Mouse (Mus musculus) megakaryocyte progenitor cell, adult 5-6 weeks (primary cell): Measurements from ENCODE around the gene Acp2. TPM values are rescaled to one million over a fixed set of nuclear protein-coding genes. Genes with fewer than 3 reads are reported as not detected.
"Not testable (repeated sequence)": the region's sequence is repeated elsewhere in the genome, so short reads cannot be mapped to it uniquely, and the experiment has no call there.

ENCODE experiments used
- ATAC-seq: replicated peaks from 2 replicates; pipeline ENCODE4 v1.8.0; 2016; ENCODE audit warnings: mild to moderate bottlenecking, moderate TSS enrichment, inconsistent platforms; ENCODE audit not compliant: poor library complexity
- total RNA-seq, 2 experiments: library from RNA; stranded (forward) in 1 of 2; stranded (reverse) in 1 of 2; fragments of 157-497, 149-512 nt in 1 of 2; fragments of 200-1000 nt in 1 of 2; gene quantifications; 2 replicates each; pipeline versions ENCODE4 v1.2.3 to v1.2.4; 2015 to 2017

Acp2 gene
- total RNA-seq, 2 experiments from 2014 or later, result 15.2 to 15.9 TPM

DNA sequence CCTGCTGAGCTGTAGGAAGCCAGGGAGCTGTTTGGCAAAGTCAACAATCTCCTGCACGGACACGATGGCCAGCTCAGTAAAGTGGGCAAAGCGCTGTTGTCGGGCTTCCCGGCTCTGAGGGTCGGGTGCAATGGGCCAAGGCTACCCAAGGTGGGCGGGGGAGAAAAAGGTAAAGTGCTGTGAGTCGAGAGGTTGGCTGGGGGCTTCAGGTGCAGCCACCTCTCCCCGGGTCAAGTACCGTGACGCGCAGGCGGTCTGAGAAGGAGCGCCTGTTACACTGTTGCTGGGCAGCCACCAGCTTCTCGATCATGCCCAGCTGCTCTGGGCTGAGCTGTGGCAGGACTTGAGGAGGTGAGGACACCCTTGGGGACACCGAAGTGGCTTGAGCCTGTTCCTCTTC lies 12.2 kb upstream of the Acp2 start:
- no peak for ATAC-seq

GRCm38 (mm10) chr2:91194624-91195332 lies 7.9 kb upstream of the Acp2 start:
- ATAC-seq, result peak; percentile 95

DNA sequence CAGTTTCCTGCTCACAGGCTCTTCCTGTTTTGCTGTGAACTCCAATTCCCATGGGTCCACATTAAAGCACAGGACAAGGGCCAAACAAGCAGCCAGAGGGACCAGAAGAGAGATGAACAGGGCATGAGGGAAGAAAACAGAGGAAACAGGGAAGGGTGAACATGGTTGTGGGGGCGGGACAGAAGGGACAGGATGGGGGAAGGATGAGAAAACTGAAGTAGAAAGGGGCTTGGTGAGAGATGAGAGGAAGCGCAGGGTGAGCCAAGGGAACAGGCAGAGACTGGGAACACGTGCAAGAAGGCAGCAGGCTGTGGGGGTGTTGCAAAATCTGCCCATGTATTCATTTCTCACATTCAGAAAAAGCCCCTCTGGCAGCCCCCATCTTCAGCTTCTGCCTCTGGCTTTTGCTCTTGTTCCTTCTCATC lies 6.1 kb upstream of the Acp2 start:
- peak; percentile 29; the same call in 1 of the 2 replicates for ATAC-seq

DNA sequence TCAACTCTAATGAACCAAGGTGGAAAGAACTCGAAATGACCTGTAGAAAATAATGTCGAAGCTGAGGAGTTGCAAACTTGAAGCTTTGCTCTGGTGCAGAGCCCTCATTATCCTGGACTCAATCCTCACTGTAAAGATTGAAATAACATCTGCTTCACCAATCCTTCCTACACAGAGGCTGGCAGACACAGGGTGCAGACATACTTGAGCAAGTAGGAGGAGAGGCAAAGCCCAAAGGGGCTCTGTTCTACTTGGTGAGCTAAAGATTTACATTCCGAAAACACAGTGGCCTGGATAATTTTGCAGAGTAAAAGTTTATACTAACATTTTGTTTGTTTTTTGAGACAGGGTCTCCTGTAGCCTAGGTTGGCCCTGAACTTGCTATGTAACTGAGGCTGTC lies 3.8 kb upstream of the Acp2 start:
- ATAC-seq, result no peak

- ATAC-seq, result no peak
Measured at GRCm38 (mm10) chr2:91202972-91203656, 429 bp downstream of the Acp2 start.

DNA sequence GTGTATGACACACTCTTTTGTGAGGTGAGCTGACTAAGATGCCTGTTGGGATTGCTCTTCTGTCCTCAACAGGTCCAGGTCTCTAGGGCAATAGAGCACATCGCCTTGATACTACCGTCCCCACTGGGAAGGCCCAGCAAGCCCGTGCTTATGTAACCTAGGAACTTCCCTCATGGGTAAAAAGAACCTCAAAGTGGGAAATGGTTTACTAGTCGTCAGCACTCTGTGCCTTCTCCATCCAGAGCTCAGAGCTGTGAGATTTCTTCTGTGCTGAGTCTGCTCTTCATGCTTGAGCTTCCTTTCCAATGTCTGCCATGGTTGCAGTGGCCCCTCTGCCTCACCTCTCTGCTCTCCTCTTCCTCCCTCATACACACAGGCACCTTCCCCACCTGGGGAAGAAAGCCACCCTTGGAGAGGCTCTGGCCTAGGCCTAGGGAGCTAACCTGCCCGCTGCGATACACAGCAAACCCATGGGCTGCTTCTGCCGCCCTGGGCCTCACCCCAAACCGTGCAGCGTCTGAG lies 3.6 kb downstream of the Acp2 start:
- ATAC-seq, result no peak

GRCm38 (mm10) chr2:91213311-91213710 lies 10.6 kb downstream of the Acp2 start:
- ATAC-seq, result 0 out of 2 replicates have a peak, but pooled peaks have one; percentile 31

GRCm38 (mm10) chr2:91217032-91217431 lies 14.3 kb downstream of the Acp2 start:
- no peak for ATAC-seq

DNA sequence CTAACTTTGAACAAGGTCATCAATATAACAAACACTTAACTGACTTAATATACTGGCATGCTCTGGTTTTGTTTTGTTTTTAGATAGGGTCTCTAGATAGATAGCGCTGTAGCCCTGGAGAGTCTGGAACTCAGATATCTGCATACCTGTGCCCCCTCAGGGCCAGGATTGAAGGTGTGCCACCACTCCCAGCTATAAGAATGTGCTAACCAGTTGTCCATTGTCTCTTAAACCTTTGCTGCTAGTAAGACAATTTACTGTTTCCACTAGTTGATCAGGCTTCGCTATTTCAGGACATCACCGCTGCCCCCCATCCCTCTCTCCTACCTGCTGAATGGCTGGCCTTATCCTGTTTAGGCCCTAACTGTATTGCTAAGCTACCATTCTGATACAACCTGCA lies 17.8 kb downstream of the Acp2 start:
- no peak for ATAC-seq

DNA sequence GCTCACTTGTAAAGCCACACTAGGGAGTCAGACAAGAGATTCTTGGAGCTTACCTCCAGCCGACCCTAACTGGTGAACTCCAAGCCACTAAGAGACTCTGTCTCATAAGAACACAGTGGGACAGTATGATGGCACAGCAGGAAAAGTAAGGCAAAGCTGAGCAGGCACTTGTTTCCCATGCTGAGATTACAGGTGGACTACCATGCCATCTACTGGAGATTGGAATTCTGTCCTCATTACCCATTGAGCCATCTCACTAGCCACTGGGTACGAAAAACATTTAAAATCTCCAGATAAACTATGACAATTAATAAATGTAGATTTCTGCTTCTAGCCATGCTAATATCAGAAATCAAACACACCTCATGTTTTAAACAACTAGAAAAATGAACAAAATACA lies 20.9 kb downstream of the Acp2 start:
- no peak for ATAC-seq

- ATAC-seq, result no peak
Measured at GRCm38 (mm10) chr2:91229735-91230134, 27.1 kb downstream of the Acp2 start.

DNA sequence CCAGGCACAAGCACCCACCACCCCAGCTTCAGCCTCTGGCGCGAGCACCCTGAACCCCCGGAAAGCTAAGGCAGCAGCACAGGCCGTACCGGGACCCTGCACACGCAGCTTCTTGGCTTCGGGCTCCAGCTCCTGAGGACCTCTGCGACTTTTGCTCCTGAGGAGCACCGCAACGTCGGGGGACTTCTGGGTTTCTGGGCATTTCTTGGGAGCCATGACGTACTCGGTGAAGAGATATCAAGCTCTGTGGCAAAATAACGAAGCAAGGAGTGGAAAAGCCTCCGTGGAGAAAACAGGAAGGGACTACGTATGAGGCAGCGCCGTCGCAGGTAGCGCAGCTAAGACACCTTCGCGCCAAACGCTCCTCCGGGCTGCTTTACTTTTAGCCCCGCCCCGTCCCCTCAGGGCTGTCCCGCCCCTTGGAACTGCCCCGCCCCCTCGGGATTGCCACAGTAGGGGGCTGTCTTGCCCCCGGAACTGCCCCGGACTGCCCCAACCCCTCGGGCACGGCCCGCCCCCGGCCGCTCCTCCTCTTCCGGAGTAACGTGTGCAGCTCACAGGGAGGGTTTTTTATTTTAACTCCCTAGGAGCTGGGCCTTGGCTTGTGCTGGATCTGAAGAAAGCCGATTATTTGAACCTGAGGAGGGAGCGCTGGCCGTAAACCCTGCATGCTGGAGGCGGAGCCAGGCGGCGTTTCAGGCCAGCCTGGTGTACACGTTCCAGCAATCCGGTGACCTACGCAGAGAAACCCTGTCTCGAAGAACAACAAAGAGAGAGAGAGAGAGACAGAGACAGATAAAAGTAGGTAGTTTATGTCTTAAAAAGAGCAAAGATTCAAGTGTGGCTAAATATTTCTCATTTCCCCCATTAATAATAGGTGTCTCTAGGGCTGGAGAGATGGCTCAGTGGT lies 34.2 kb downstream of the Acp2 start, which contains the start of gene Ddb2:
Gene Ddb2 (minus strand): TSS at position 382 of the 910 bp plus-strand sequence.
- peak; percentile 97 for ATAC-seq

- ATAC-seq, result not testable (repeated sequence)
Measured at GRCm38 (mm10) chr2:91237511-91238080, 34.9 kb downstream of the Acp2 start.

- 0 out of 2 replicates have a peak, but pooled peaks have one; percentile 31 for ATAC-seq
Measured at GRCm38 (mm10) chr2:91242547-91242946, 39.9 kb downstream of the Acp2 start.

DNA sequence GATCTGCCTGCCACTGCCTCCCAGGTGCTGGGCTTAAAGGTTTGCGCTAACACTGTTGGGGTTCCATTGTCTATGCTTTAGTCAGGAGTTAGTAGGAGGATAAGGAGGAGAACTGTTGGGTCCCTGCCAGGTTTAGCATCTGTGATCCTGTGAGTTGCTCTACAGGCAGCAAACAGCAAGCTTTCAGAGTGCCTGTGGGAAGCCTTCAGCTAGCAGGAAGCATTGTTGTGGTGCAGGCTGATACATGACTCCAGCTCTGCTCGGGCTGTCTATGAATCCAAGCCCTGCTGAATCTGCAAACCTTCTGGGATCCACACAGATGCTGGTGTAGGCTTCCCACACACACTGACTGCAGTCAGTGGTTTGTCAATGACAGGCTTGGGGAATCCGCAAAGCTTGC lies 40.7 kb downstream of the Acp2 start:
- peak; percentile 11; the same call in 1 of the 2 replicates for ATAC-seq

- peak; percentile 90 for ATAC-seq
Measured at GRCm38 (mm10) chr2:91244557-91245228, 42.0 kb downstream of the Acp2 start.

DNA sequence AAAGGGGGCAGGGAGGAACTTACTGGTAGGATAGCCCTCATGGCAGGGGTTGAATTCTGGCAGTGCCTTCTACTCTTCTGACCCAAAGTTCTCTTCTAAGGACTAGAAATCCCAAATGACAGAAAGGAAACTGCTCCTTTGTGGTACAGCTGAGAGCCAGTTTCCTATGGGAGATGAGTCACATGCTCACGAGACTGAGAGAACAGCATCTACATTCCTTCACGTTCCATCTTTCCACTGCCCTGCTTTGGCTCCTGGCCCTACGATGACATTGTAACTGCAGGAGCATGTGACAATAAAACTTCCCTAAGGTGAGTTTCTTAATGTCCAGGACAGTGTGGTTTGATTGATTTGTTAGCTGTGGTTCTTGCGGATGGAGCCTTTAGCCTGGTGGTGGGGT lies 45.7 kb downstream of the Acp2 start:
- ATAC-seq, result no peak

DNA sequence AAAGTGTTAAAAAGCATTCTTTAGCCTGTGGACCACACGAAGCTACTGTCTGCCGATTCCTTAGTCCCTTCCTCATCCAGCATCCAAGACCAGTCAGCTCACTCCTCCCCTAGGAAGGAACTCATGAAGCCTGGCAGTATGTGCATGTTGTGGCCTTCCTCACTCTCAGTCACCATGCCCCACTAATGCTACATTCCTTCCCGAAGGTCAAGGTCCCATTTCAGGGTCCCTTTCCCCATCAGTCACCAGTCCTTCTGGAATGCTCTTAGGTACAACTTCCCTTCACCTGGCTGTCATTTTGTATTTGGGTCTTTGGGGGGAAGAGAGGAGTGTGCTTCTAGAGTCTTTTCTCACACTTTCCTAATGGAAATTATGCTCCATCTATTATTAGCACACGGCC lies 49.3 kb downstream of the Acp2 start:
- ATAC-seq, result no peak

DNA sequence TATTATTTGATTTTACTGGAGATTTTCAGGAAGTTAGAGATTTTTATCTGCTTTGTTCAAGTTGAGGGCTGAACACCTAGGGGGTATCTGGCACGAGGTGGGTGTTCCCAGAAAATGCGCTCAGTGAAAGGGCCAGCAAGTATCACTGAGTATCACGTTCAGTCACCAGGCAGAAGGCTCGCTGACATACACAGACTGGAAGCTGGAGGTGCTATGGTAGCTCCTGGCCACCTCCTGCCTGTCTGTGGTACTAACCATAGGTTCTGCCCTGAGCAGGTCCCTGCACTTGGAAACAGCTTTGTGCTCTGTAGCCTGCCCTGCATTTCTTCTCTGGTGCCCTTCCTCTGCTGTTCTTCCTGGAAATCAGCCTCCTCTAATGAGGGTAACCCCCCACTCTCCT lies 49.8 kb downstream of the Acp2 start:
- ATAC-seq, result no peak

GRCm38 (mm10) chr2:91254725-91255380 lies 52.2 kb downstream of the Acp2 start:
- ATAC-seq, result no peak
